Mouse (Mus musculus) v-Abl transformed pro-B cells (cell line): Measurements from ENCODE around the gene Inava.

Source experiments
- in situ Hi-C, 2 experiments: fragments of 400-800 bp; cut with MboI; formaldehyde crosslinking; loops; one replicate each; pipeline ENCODE4 v1.15.1; 2025; ENCODE audit not compliant: unreplicated experiment in 2 of 2

Inava gene

DNA sequence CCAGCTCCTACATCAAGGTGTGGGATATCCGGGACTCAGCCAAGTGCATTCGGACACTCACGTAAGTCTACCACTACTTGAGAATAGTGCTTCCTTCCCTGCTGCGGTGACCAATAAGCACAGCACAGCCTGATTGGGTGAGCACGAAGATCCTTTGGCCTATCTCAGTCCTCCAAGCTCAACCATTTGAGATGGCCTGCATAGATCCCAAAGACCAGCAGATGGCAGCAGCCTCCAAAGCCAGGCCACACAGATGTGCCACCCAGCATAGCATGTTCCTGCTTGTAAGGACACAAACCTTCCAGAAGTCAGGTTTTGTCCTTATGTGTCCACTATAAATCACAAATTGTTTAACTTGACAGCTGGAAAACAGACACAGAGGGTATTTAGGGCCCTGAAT is 64.0 kb downstream of the Inava start:
- in situ Hi-C loops: loop anchor here (5.0 to 10.0 kb wide), 4 partner anchors 53 to 287 kb away; no protein-coding TSS in a partner anchor

DNA sequence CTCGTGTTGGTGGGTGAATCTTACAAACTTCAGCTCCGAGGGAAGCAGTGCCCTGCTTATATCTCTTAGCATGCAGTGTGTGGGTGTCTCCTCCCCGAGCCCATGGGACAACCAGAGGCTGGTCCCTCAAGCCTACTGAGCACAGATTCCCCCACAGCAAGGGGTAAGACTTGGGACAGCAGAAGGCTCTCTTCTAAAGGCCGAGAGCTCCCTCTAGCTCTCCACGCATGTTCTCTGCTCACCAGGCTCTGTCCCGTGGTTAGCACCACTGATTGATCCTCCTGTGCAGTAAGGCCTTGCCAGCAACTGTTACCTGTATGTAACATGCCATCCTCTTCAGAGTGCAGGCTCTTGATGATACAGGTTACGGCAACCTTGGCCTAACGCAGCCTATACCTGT is 66.4 kb downstream of the Inava start:
- in situ Hi-C loops: no loop called here

DNA sequence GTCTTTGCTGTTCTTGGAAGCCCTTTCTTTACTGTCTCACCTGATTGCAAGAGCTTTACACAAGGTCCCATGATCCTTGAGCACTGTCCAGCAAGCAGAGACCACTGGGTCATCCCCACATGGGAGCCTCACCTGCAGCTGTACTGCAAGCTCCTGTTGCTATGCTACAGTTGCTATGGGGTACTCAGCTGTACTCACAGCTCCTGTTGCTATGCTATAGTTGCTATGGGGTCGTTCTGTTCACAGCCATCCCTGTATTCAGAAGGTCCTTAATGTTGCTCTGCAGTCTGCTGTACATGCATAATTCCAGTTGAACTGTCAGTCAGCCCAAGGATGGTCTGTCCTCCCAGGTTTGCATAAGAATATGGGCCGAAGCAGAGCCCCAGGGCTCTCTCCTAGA is 68.6 kb downstream of the Inava start:
- in situ Hi-C loops: no loop called here
